Mouse (Mus musculus): ENCODE measurements around the gene Pla2g2d.

Gene Pla2g2d

DNA sequence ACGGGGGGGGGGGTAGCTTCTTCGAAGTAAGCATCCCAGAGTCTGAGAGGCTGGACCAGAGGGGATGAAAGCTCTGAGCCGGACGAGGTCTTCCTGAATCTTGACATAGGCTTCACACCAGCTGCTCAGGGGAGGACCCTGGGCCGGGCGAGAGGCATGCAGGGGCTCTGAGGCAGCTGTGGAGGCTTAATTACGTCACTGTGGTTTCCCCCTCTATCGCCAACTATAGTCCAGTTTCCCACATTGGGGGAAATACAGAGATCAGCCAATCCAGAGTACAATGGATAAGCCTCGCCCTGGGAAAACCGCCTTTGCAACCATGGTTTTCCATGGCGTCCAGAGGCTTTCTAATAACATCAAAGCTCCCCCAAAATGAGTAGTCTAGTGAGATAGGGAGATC lies 51.6 kb downstream of the Pla2g2d start:
- DNase-seq (ENCODE audit: low spot score), result no peak

Measured in ovary, adult 18-20 months (tissue).